ENCODE assay signal across 1 mouse cellular context in the genomic region with DNA sequence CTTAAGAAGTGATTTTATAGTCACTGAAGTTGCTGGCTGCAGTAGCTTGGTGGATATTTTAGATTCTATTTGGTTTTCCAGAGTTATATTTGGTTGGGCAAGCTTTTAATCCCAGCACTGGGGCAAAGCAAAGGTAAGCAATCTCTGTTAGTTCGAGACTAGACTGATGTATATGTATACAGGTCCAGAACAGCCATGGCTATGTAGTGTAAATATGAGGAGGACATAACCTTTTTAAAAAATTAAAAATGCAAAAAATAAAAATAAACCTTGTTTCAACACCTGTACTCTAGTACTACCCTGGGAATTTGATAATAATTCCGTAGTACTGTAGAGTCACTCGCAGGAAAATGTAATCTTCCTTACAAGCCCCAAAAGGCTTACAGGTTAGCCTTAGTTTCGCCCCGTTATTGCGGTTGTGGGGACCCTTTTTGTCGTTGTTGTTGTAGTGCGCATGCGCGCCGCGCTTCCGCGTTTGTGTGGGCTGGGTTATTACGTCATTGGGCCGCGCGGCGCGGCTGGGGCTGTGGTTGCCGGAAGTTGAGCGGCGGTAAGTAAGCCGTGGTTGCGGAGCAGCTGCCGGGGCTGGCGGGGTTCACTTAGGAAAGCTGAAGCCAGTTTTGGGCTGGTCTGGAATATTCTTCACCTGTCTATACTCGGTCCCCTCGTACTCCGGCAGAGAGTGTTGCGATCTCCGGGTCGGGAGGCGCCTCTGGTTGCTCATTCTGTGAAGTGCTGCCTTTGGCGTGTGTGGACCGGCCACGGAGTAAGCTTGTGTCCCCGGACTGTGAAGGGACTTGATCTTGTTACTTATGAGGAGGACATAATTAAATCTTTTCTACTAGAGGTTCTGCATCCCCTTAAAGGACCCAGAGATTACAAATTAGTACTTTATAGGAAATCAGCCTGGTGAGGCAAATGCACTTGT.
TF ChIP-seq lines count a peak whose summit lies in the region.

Gene Atg7, plus strand, starts transcription at position 497 of the 928 bp plus-strand sequence.

TF ChIP-seq in MEL, 35 proteins besides CTCF, POLR2A, EP300 and RAD21 (continued from another document):
- TF ChIP-seq JUND (IDR thresholded peaks at IDR 0.05; ENCODE audit: low read depth, low read length) (no peak), E2F4 (IDR thresholded peaks at IDR 0.05; ENCODE audit: borderline replicate concordance, low read depth, low read length) (no peak; the same call in 1 of the 2 replicates), TAL1 (IDR thresholded peaks at IDR 0.05; ENCODE audit: low read length) (no peak), POLR2AphosphoS5 (IDR thresholded peaks at IDR 0.05; ENCODE audit: borderline replicate concordance, low read depth, low read length) (no peak), MAZ (IDR thresholded peaks at IDR 0.05; ENCODE audit: low read depth, low read length) (peak; percentile 80; the same call in 1 of the 2 replicates), POLR2AphosphoS2 (IDR thresholded peaks at IDR 0.05; ENCODE audit: low read length) (peak; percentile 62; the same call in 1 of the 2 replicates), BHLHE40 (IDR thresholded peaks at IDR 0.05; ENCODE audit: borderline replicate concordance, low read depth, low read length) (no peak)
